Mouse (Mus musculus): Measurements from ENCODE around the gene Gpkow. TPM values are rescaled to one million over a fixed set of nuclear protein-coding genes. Genes with fewer than 3 reads are reported as not detected.
"Not testable (repeated sequence)": the region's sequence is repeated elsewhere in the genome, so short reads cannot be mapped to it uniquely, and the experiment has no call there.

The Gpkow gene
- polyA plus RNA-seq, 1 experiment: 5.3 TPM

- no peak for DNase-seq (ENCODE audit: low read depth, low spot score)
- 19% methylated on average over 12 of the region's 12 CpGs for WGBS
Measured at GRCm38 (mm10) chrX:7680057-7680412, 16.9 kb upstream of the Gpkow start.

- no peak for DNase-seq (ENCODE audit: low read depth, low spot score)
- whole genome bisulfite sequencing: 65% methylated on average over 14 of the region's 14 CpGs
Measured at GRCm38 (mm10) chrX:7680864-7681263, 16.1 kb upstream of the Gpkow start, which contains the start of gene Magix. TSS of gene Magix (minus strand) at chrX:7681251.

- no peak for DNase-seq (ENCODE audit: low read depth, low spot score)
- 86% methylated on average over 2 of the region's 2 CpGs for WGBS
Measured at GRCm38 (mm10) chrX:7688321-7688720, 8.6 kb upstream of the Gpkow start.

GRCm38 (mm10) chrX:7690486-7690885, 6.4 kb upstream of the Gpkow start:
- DNase-seq (ENCODE audit: low read depth, low spot score): no peak
- WGBS: 59% methylated on average over 3 of the region's 3 CpGs

GRCm38 (mm10) chrX:7692862-7693261, 4.1 kb upstream of the Gpkow start:
- WGBS: 38% methylated on average over 4 of the region's 4 CpGs
- no peak for DNase-seq (ENCODE audit: low read depth, low spot score)

GRCm38 (mm10) chrX:7696520-7696919, 411 bp upstream of the Gpkow start:
- DNase-seq (ENCODE audit: low read depth, low spot score): no peak
- WGBS: 26% methylated on average over 6 of the region's 6 CpGs

GRCm38 (mm10) chrX:7713764-7714134, 16.8 kb downstream of the Gpkow start:
- not testable (repeated sequence) for DNase-seq (ENCODE audit: low read depth, low spot score)
- 15% methylated on average over 6 of the region's 12 CpGs for WGBS

GRCm38 (mm10) chrX:7714135-7714899, 17.4 kb downstream of the Gpkow start, which contains the start of gene Wdr45:
TSS of gene Wdr45 (plus strand) at chrX:7714333.
- WGBS: 14% methylated on average over 40 of the region's 60 CpGs

GRCm38 (mm10) chrX:7716058-7716457, 19.1 kb downstream of the Gpkow start:
- WGBS: 64% methylated on average over 1 of the region's 1 CpGs

More at GRCm38 (mm10) chrX:7714135-7714899, 17.4 kb downstream of the Gpkow start, which contains the start of gene Wdr45:
- peak; percentile 64 for DNase-seq (ENCODE audit: low read depth, low spot score)

GRCm38 (mm10) chrX:7721514-7722281, 24.8 kb downstream of the Gpkow start, which contains the start of gene Gm45208:
TSS of gene Gm45208 (plus strand) at chrX:7722245.
- WGBS: 20% methylated on average over 22 of the region's 22 CpGs
- no peak for DNase-seq (ENCODE audit: low read depth, low spot score)

More at GRCm38 (mm10) chrX:7716058-7716457, 19.1 kb downstream of the Gpkow start:
- not testable (repeated sequence) for DNase-seq (ENCODE audit: low read depth, low spot score)

- DNase-seq (ENCODE audit: low read depth, low spot score): no peak
- 15% methylated on average over 11 of the region's 11 CpGs for WGBS
Measured at GRCm38 (mm10) chrX:7722282-7722611, 25.3 kb downstream of the Gpkow start.

GRCm38 (mm10) chrX:7722691-7723090, 25.8 kb downstream of the Gpkow start:
- DNase-seq (ENCODE audit: low read depth, low spot score): no peak
- WGBS: 15% methylated on average over 4 of the region's 4 CpGs

- DNase-seq (ENCODE audit: low read depth, low spot score): no peak
- 82% methylated on average over 7 of the region's 7 CpGs for WGBS
Measured at GRCm38 (mm10) chrX:7724135-7724534, 27.2 kb downstream of the Gpkow start.

- WGBS: 90% methylated on average over 12 of the region's 12 CpGs
- no peak for DNase-seq (ENCODE audit: low read depth, low spot score)
Measured at GRCm38 (mm10) chrX:7725841-7726240, 28.9 kb downstream of the Gpkow start.

- 82% methylated on average over 13 of the region's 13 CpGs for WGBS
- DNase-seq (ENCODE audit: low read depth, low spot score): no peak
Measured at GRCm38 (mm10) chrX:7727176-7727575, 30.2 kb downstream of the Gpkow start.

GRCm38 (mm10) chrX:7728215-7728921, 31.4 kb downstream of the Gpkow start, which contains the start of gene Praf2:
TSS of gene Praf2 (plus strand) at chrX:7728439.
- DNase-seq (ENCODE audit: low read depth, low spot score): peak; percentile 69
- whole genome bisulfite sequencing: 15% methylated on average over 42 of the region's 42 CpGs

GRCm38 (mm10) chrX:7728922-7729265, 32.0 kb downstream of the Gpkow start:
- DNase-seq (ENCODE audit: low read depth, low spot score): no peak

GRCm38 (mm10) chrX:7733571-7734156, 36.7 kb downstream of the Gpkow start:
- DNase-seq (ENCODE audit: low read depth, low spot score): no peak

More at GRCm38 (mm10) chrX:7728922-7729265, 32.0 kb downstream of the Gpkow start:
- WGBS: 24% methylated on average over 4 of the region's 4 CpGs

GRCm38 (mm10) chrX:7739336-7740081, 42.6 kb downstream of the Gpkow start:
- no peak for DNase-seq (ENCODE audit: low read depth, low spot score)
- 44% methylated on average over 14 of the region's 14 CpGs for WGBS

More at GRCm38 (mm10) chrX:7733571-7734156, 36.7 kb downstream of the Gpkow start:
- 37% methylated on average over 26 of the region's 26 CpGs for WGBS

All from large intestine, adult 2 months (tissue).